Mouse (Mus musculus) myocyte (in vitro differentiated cells): ENCODE measurements at regions not wholly inside any gene's neighbourhood (a gene's known extent, or its start where the extent isn't known, plus 50 kb on each side); places are given as distances from the start of the nearest gene placed in this dataset.
A peak's percentile ranks its signal among the peaks of the same experiment; 100 is the strongest.

Source experiments
- E2F4 ChIP-seq: IDR thresholded peaks from one replicate; pipeline ENCODE4 v1.6.1; 2011; ENCODE audit warnings: mild to moderate bottlenecking, control low read depth, moderate library complexity; ENCODE audit not compliant: insufficient read depth
- MAX ChIP-seq: IDR thresholded peaks from one replicate; pipeline ENCODE4 v1.6.1; 2011; ENCODE audit warnings: low read depth, mild to moderate bottlenecking, control low read depth
- MYOG ChIP-seq, 3 experiments: IDR thresholded peaks; one replicate each; pipeline ENCODE4 v1.6.1; 2011; ENCODE audit warnings: control low read depth in 2 of 3, low read depth in 2 of 3, mild to moderate bottlenecking in 2 of 3; ENCODE audit not compliant: insufficient read length in 2 of 3, control insufficient read depth in 1 of 3, insufficient read depth in 1 of 3
- POLR2A ChIP-seq: IDR thresholded peaks from one replicate; pipeline ENCODE4 v1.6.1; 2011; ENCODE audit warnings: low read depth, mild to moderate bottlenecking, control low read depth, moderate library complexity; ENCODE audit not compliant: insufficient read length
- POLR2AphosphoS2 ChIP-seq: IDR thresholded peaks from one replicate; pipeline ENCODE4 v1.6.1; 2011; ENCODE audit warnings: low read depth, control low read depth; ENCODE audit not compliant: insufficient read length
- REST ChIP-seq: IDR thresholded peaks from one replicate; pipeline ENCODE4 v1.6.1; 2011; ENCODE audit warnings: mild to moderate bottlenecking, control low read depth, moderate library complexity; ENCODE audit not compliant: insufficient read depth, insufficient read length
- TCF3 ChIP-seq: IDR thresholded peaks from one replicate; pipeline ENCODE4 v1.6.1; 2011; ENCODE audit warnings: low read depth, control low read depth; ENCODE audit not compliant: insufficient read length
- USF1 ChIP-seq: IDR thresholded peaks from one replicate; pipeline ENCODE4 v1.6.1; 2011; ENCODE audit warnings: low read depth, mild to moderate bottlenecking, control low read depth, moderate library complexity

DNA sequence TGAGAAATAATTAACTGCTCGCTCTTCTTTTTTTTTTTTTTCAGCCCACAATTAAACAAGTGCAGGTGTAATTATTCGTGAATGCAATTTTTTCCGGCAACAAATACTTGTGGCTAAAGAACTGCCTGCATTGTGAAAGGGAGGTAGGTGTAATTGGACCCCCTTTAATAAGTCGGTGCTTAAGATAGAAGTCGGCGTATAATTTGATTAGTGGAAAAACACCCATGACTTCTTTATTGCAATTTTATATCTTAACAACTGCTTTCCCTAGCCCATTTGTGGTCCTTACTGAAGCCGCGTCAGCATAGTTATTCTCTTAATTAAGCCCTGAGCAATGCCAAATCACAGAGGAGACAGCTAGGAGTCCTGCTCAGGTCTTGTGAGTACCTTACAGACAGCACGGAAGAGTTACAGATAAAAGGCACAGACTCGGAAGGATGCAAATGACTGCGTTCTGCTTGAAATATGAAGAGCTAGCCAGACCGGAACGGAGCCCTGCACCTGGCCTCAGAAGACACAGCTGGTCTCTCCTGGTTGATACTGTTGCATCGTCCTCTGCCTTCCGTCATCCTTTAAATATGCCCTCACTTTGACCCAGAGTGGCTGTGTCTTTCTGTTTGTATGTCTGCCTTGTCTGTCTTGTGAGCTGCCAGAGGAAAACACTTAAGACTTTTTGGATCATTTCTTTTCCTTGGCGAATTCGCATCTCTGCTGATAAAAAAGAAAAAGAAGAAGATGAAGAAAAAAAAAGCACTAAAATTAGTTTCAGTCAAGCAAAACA, 69.5 kb upstream of the Cpm start:
- TF ChIP-seq POLR2A, result no peak
- TF ChIP-seq POLR2AphosphoS2, result no peak
- TF ChIP-seq REST, result no peak
- TF ChIP-seq TCF3, result no peak
- peak in 1 of 3 experiments; percentile 34 for TF ChIP-seq MYOG (IDR thresholded peaks at IDR 0.05; ENCODE audit: control insufficient read depth in 1 of 3, insufficient read depth in 1 of 3, insufficient read length in 2 of 3, low read depth in 2 of 3)
- TF ChIP-seq USF1, result no peak
- TF ChIP-seq MAX, result no peak
- TF ChIP-seq E2F4, result no peak
